Mouse (Mus musculus): Measurements from ENCODE around the gene Rgs8.

The Rgs8 gene

DNA sequence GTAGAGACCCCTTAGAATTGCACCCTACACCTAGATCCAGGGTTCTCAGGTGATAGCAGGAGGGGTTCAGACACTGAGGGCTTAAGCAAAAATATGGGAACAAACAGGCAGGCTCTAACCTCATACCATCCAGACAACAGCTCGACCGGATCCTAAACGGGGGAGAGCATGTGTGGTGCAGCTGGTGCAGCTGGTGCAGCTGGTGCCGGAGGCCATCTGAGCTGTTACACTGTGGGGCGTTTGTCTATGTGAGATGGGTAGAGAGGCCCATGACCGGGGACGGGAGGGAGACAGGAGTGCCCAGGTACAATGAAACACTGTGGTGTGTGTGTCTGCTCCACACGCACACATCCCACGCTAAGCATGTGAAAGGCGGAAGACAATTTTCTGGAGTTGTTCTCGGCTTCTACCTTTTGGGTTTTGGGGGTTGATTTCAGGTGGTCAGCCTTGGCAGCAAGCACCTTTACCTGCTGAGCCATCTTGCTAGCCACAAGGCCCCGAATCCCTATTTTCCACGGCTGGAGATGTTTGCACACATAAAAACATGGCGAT, 93.4 kb downstream of the Rgs8 start:
- no peak for DNase-seq

DNA sequence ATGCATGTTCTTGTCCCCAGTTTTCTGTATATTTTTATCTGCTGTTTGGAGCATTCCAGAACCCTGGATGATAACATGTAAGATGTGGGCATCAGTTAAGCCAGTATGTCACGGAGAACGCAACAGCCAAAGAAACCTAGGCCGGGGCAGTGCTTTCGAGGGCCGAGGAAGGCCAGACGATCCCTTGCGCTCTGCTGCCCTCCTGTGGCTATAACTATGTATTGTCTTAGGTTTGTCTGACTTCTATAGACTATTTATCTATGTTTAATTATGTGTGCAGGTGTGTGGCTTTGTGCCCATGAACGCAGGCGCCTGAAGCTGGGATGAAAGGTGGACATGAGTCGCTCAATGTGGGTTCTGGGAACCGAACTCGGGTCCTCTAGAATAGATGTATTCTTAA, 93.9 kb downstream of the Rgs8 start:
- DNase-seq: peak; percentile 43

DNA sequence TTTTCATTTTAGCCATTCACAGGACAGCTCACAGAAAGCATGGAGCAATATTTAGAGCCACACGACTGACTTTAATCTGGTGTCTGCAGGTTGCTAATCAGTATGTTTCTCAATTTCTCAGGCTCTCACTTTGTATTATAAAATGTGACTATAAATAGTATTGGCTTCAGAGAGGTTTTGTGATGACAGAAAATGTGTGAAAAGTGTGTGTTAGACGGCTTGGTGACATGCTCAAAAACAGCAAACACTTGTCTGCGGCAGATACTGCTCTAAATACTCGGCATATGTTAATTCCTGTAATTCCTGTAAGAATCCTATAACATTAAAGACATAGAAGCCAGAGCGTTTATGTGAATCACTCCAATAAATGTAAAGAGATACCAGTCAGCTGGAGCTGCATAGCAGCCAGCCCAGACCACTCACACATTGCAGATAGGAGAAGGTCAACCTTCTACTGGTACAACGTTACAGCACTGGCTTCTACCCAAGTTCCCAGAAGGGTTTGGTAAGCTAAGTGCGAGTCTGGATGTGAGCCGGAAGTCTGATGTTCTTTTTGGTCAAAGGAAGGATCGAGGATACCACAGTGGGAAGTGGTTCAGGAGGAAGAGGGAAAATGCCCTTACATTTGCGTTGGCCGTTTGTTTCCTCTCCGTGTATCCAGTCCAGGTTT, 95.2 kb downstream of the Rgs8 start:
- no peak for DNase-seq

DNA sequence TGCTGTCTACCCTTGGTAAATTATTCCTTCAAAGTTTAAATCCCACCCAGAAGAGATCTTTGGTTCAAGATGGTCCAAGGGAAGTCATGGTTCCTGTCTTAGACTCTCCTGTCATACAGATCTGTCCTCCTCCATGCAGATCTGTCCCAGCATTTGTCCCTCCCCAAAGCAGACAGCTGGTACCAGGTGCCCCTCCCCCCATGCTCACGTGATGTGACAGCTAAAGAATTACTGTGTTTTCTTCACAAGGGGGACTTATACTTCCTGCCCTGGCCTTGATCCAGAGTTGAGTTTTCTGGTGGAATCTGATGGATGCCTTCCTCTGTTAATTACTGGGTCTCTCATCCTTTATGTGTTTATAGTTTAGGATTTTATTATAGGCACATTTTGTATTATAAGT, 95.7 kb downstream of the Rgs8 start:
- no peak for DNase-seq

DNA sequence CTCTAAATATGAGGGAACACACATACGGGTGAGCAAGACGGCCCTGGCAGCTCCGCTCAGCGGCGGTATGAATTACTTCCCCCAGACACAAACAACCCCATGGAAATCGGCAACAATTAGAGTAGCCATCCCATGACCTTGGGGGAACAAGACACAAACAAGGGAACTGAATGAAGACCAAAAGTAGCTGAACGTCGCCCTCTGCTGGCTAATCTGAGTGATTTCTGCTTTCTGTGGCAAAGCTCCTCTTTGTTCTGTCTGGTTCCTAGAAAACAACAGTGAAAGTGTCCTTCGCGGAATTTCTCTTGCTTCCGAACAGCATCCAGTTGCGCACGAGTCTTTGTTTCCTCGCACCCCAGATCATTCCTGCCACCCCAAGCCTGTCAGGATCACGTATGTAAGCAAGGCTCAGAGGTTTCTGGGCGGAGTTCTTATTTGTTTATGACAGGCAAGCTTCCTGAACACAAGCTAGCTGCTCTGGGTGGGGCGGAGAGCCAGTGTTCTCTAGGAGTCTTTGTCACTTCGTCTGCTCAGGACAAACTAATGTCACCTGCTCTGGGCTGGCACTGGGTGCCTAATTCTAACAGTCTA, 96.5 kb downstream of the Rgs8 start, which contains the start of gene Rnasel:
Gene Rnasel, plus strand, starts transcription at position 216 of the 591 bp plus-strand sequence.
- no peak for DNase-seq

Data from layer of hippocampus, adult 9-11 months (tissue).